Mouse (Mus musculus) embryonic fibroblast, embryonic 13.5 days (primary cell): Measurements from ENCODE around the gene Gm49416.

Source experiments
- CTCF ChIP-seq: IDR thresholded peaks from 2 replicates; pipeline ENCODE4 v1.5.1; 2011; ENCODE audit warnings: mild to moderate bottlenecking, control low read depth, low read length, moderate library complexity, borderline replicate concordance; ENCODE audit not compliant: insufficient read depth
- POLR2A ChIP-seq: IDR thresholded peaks from 2 replicates; pipeline ENCODE4 v1.6.1; 2011; ENCODE audit warnings: low read depth, mild to moderate bottlenecking, control low read depth, low read length, moderate library complexity

GRCm38 (mm10) chr19:8941515-8942217 is 52.9 kb downstream of the Gm49416 start, which contains the start of gene Mta2:
- TF ChIP-seq CTCF (no peak), POLR2A (peak; percentile 86)
